Mouse (Mus musculus): ENCODE results near the gene Tnfrsf22.

The Tnfrsf22 gene

DNA sequence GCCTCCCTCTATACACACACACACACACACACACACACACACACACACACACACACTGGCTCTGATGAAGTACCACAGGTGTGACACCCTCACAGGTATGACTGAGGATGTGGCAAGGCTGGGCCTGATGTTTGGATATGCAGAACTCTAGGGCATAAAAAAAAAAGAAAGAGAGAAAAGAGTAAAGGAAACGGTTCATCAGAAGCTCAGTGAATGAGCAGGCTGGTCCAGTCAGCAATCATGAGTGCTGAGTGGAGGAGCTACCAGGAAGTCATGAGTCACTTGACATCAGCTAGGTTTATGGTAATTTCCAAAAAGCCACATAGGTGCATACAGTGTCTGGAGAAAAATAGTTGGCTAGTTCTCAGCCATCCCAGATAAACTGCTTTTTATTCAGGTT, 20.0 kb downstream of the Tnfrsf22 start:
- no peak for DNase-seq

DNA sequence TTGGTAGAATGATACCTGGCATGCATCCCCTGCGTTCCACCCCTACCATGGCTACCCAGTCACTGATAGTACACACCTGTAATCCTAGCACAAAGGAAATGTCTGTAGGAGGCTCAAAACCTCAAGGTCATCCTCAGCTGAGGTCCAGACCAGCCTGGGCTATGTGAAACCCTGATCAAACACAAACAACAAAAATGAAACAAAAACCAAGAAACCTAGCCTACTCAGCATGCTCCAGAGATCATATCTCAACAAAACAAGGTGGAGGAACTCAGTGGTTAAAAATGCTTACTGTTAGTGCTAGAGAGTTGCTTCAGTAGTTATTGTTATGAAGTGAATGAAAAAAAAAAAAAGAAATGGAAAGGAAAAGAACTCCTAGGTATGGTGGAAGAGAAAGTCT, 20.9 kb downstream of the Tnfrsf22 start, which contains the start of gene Tnfrsf26:
Tnfrsf26 (minus strand) TSS at position 183 of the 400 bp plus-strand sequence.
- DNase-seq = no peak

DNA sequence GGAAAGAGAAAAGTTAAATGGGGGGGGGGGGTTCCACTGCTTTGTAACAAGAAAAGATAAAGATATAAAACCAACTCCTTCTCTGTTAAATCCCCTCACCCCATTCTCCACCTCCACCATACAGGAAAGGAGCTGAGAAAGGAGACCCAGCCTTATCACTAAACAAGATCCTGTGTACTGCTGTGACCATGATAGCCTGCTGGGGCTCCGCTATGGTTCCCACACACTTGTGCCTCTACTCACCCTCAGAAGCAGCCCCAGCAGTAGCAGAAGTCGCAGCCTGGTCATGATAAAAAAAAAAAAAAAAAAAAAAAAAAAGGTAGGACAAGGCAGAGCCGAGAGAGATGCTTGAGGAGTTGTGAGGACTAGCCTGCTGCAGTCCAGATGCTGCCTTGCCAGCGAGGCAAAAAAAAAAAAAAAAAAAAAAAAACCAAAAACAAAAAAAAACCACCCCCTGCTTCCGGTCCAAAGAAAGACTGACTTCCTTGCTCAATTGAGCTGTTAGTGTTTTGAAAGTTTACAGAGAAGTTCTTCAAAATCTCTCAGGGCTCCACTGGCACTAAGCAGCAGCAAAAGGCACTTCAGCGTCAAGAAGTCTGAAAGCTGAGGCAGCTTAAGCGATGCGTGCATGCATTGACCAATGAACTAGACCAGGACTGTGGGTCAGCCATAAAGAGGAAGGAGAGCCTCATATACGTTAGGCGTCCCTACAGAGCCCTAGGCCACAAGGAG, 21.7 kb downstream of the Tnfrsf22 start:
- DNase-seq = no peak

DNA sequence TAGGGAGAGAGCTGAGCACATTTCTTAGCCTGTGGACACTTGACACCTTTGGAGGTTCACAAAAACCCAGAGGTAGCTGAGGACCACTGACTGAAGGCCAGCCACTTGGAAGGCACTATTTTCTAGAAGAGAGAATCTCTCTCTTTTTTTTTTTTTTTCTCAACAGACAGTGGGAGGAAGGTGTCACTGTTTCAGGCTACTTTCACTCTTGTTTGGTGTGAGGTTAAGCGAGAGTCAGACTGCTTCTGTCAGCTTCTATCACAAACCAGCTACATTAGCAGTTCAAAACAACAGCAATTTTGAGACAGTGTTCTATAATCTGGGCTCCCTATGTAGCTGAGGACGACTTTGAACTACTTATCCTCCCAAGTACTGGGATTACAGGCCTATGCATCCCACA, 23.3 kb downstream of the Tnfrsf22 start:
- DNase-seq = no peak

DNA sequence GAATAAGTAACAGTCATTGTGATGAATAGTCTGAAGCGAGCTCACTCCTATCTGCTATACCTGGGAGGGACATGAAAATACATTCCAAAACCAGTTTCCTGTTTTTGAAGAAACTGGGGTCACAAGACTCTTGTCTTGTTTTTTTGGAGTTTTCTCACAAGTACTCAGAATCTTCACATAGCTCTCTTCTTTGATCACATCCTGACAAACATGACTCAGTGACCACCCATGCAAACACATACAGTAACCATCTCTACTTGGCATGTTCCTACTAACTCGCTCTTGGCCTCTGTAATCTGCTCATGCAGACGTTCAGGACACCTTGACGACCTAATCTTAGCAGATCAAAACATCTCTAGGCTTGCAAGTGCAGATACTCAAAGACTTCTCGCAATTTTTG, 24.3 kb downstream of the Tnfrsf22 start:
- DNase-seq = no peak

DNA sequence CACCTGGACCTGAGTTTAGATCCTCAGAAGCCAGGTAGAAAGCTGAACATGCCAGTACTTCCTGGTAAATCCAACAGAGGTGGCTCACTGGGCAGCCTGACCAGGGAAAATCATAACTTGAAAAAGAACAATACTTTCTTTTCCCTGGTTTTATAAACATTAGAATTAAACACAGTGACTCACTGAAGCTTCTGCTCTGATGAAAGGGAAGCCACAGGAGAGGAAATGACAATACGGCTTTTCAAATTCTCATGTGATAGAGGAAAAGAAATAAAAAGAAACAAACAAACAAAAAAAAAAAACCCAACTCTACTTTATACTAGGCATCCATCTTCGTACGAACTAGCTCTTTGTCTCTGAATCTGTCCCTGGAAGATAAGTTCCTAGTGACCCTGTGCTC, 24.9 kb downstream of the Tnfrsf22 start:
- no peak for DNase-seq

DNA sequence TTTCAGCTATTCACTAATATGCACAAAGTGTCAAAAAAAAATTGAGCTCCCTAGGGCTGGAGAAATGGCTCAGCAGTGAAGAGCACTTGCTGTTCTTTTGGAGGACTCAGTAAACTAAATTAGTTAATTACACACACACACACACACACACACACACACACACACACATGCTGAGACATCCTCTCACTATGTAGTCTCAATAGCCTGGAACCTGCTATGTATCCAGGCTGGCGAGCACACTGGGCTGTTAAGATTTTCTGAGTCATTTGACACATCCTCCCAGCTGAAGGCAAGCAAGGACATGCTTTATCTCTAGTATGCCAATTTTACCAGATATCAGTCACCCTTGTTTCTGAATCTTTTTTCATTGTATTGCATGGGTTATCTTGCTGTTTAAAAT, 28.5 kb downstream of the Tnfrsf22 start:
- DNase-seq = peak in 1 of 2 experiments; percentile 17

DNA sequence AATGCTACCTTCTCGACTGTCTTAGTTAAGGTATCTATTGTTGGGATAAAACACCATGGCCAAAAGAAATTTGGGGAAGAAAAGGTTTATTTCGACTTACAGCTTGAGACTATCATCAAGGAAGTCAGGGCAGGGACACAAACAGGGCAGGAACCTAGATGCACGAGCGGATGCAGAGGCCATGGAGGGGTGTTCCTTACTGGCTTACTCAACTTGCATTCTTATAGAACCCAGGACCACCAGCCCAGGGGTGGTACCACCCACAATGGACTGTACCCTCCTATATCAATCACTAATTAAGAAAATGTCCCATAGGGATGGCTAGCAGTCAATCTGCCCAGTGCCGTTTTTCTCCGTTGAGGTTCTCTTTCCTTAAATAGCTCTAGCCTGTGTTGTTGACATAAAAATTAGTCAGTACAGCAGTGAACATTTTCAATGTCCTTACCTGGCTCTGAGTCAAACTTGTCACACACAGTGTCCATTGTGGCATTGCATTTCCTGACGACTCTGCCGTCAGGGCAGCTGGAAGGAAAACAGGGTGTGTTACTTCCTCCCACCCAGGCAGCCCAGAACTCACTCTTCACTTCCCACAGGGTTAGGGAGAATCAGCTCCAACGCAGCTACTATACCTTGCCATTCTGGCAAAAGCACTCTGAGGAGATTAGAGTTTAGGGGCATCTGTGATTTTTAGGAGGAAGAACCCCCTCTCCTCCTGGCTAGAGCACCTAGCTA, 34.9 kb downstream of the Tnfrsf22 start:
- DNase-seq = no peak

DNA sequence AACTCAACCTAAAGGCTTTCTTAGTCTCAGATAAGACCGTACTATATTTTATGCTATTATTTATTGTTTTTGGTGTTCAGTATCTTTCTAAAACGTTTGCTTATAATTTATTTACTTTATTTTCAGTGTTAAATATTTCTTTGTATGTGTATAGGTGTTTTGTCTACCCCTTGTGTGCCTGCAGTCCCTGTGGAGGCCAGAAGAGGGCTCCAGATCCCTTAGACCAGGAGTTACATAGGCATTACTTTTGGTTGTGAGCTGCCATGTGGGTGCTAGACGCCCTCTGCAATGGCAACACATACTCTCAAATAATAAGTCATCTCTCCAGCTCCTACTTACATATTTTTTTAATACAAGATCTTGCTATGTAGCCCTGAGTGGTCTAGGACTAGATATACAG, 37.2 kb downstream of the Tnfrsf22 start:
- DNase-seq = no peak

DNA sequence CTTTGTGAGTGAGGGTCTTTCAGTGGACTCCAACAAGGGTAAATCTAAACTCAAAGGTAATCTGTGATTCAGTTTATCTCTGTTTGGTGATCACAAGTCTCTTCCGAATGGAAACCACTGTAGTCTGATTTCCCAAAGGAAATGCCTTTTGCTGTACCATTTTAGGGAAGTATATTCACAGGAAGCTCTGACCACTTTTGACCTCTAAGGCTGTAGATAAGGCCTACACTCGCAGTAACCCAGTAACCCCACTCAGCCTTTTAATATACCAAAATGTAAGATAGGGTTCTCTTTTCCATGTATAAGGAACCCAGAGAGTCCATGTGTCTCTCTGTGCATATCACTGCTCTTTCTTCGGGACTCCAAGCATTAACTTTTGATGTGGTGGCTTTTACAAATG, 44.1 kb downstream of the Tnfrsf22 start:
- no peak for DNase-seq

DNA sequence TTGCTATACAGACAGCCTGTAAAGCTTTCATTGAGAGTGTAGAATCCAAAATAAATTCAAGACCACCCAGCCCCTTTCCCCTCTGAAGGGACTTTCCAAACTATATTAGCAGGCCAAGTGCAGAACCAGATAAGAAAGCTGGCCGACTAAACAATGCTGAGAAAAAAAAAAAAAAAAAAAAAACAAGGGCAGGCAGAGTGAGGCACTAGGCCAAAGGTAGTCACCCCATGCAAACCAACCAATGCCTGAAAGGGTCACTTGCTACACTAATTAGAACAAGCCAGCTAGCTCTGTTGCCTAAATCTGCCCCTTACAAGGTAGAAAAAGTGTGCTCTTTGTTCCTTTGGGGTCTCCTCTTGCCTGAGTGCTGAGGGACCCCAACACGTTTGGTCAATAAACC, 44.6 kb downstream of the Tnfrsf22 start:
- DNase-seq = no peak

DNA sequence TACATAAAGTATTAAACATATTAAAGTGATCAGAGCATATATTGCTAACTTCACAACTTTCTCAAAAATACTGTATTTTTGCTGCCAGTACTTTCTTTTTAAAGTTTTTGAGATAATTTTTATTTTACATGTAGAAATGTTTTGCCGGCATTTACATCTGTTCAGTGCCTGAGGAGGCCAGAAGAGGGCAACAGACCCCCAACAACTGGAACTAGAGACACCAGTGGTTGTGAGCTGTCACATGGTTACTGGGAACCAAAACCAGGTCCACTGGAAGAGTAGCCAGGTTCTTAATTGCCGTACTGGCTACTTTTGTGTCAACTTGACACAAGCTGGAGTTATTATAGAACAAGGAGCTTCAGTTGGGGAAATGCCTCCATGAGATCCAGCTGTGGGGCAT, 47.8 kb downstream of the Tnfrsf22 start:
- no peak for DNase-seq

DNA sequence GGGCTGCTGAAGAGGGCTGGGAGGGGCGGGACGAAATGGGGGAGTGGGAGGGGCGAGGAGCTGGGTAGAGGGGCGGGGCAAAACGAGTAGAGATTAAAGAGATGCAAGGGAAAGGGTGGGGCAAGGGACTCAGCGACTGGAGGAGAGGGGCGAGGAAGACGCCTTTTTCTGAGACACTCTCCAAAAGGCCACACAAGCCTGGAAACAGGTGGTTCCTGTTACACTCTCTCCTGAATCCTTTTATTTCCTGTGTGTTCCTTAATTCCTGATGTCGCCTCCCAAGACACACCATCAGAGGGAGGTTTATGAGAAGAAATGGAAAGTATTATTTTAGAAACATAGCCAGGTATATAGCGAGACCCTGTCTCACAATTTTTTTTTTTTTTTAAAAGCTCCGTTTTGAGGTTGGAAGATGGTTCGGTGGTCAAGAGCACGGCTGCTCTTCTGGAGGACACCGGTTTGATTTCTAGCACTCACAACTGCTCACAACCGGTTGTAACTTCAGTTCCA, 49.2 kb downstream of the Tnfrsf22 start:
- no peak for DNase-seq

DNA sequence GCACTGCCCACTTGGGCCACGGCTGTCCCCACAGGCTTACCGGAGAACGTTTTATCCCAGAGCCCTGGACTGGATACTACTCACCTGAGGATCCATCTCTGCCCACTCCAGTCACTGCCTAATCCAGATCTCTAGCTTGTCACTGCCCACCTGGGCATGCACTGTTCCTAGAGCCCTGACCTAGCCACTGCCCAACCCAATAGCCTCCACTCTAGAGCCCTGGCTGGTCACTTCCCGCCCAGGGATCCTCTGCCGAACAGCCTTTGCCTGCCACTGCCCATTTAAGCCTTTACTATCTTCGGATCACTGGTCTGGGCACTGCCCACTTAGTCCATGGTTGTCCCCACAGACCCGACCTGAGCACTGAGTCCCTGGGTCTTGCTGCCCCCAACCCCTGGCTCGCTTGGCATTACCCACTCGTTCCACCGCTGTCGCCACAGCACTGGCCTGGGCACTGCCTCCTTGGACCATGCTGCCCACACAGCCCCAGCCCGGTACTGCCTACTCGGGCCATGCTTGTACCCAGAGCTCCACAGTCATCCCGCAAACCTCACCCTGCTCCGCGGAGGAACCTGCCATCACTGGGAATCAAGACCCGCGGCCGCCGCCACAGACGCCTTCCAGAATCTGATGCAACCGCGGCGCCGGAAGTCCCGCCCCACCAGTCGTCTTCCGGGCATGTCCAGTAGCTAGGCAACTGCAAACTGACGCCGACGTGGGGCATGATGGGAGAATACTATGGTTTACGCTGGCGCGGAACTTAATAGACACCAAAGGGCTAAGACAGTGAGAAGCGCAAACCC, 49.8 kb downstream of the Tnfrsf22 start, which contains the start of gene Cars:
Cars (minus strand) TSS at position 663 of the 803 bp plus-strand sequence.
- DNase-seq = peak; percentile 93 to 96

DNA sequence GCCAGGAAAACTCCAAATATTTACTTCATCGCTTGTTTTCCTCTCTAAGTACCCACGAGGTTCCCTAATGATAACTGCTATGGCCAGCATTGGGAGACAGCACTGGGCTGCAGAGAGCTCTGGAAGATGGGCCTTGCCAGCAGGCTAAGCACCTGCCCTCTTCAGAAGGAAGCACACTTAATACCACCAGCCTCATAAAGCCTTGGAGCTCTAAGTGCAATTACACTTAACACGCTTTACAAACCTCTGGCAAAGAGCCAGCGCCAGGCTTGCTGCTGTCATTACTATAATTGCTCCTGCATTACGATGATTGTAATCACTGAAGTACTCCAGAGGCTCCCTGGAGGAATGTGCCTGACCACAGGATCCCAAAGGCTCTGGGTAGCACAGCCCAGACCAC, 54.6 kb downstream of the Tnfrsf22 start:
- peak; percentile 17 to 31 for DNase-seq

DNA sequence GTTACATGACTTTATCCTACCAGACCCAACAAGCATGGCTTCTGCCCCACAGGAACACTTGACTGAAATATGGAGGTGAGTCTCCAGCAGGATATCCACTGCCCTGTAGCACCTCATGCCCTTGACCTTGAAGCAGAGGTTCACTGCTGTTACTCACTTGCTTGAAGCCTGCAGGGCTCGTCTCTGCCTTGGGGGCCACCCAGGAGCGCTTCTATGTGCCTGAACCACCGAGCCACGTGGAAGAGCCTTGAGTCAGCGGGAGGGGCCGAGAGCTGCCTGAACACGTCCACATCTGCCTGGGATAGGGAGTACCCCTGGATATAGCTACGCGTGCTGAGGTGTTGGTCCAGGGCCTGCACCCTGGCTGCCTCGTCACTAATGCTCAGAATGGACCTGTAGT, 57.2 kb downstream of the Tnfrsf22 start:
- DNase-seq = no peak

DNA sequence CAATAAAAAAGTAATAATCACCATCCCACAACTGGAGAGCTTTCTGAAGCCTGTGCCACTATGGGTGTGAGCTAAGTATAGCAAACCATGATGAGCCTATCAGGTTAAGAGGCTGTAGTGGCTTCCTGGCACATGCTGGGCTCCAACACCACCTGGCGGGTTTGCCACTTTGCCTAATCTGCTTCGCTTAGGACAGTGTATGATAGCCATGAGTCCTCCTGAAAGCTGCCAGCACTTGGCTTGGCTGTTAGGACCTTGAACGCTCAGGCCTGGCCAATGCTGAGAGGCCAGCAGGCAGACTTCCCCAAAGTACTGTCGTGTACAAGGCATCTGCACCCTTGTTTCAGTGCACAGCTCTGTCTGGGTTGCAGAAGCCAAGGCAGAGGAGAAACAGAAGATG, 61.5 kb downstream of the Tnfrsf22 start:
- peak; percentile 40 to 61 for DNase-seq

DNA sequence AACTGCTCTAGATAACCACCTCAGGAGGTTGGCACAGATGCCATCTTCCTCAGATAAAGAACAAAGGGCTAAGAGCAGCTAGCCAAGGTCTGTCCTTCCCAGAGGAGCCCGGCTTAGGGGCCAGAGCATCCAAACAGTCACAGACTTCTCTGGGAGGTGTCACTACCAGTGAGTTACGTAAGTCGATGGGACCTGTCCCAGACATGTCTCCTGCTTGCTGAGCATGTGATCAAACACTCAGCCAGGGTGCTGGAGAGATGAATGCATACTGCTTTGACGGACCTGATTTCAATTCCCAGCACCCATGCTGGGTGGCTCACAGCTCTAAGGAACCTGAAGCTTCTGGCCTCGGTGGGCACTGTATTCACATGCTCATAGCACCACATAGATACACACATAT, 61.9 kb downstream of the Tnfrsf22 start:
- no peak for DNase-seq

Data from cerebellum, postnatal 10 days (tissue).